Mouse (Mus musculus): ENCODE results near the gene Suco.

The Suco gene

GRCm38 (mm10) chr1:161782725-161783124 lies 93.8 kb downstream of the Suco start:
- no peak for DNase-seq

GRCm38 (mm10) chr1:161781594-161781993 lies 94.9 kb downstream of the Suco start:
- DNase-seq = no peak

GRCm38 (mm10) chr1:161779057-161779456 lies 97.4 kb downstream of the Suco start:
- no peak for DNase-seq

- DNase-seq = no peak
Observed at GRCm38 (mm10) chr1:161775151-161775550, 101.3 kb downstream of the Suco start.

GRCm38 (mm10) chr1:161771293-161771692 lies 105.2 kb downstream of the Suco start:
- DNase-seq = no peak

GRCm38 (mm10) chr1:161769329-161769728 lies 107.2 kb downstream of the Suco start:
- DNase-seq = no peak

GRCm38 (mm10) chr1:161767101-161767524 lies 109.4 kb downstream of the Suco start:
- no peak for DNase-seq

- no peak for DNase-seq
Observed at GRCm38 (mm10) chr1:161766656-161767055, 109.8 kb downstream of the Suco start.

Data from cerebellum, adult 18-20 months (tissue).